Mouse (Mus musculus): ENCODE data around the gene Hoxa6.
A peak's percentile ranks its signal among the peaks of the same experiment; 100 is the strongest.

Hoxa6 gene

DNA sequence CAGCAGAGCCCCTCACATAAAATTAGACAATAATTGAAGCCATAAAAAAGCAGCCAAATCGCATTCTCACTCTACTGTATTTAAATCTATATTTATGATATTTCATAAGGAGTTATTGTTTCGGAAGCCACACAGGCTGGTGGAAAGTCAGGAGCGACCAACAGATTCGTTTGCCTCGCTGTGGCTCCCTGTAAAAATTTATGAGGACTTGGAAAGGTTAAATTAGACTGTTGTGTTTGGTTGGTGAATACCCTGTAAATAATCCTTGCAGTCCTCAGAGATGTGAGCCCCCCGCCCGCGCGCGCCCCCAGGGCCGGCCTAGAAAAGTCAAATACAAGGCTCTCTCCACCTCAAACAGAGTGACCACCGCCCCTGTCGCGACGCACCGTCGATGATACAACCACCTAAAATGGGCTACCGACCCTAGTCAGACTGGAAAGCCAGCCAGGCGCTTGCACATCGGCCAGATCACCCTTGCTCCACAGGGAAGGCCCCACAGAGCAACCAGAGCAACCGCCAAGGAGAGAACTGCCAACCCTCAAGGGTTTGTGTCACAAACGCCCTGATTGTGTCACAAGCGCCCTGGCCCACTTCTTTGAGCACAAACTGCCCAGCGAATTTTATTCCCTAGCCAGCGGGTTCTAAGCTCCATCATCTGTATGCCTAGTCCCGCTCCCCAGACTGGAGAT is 18.2 kb upstream of the Hoxa6 start:
- peak; percentile 74 to 82 for DNase-seq

DNA sequence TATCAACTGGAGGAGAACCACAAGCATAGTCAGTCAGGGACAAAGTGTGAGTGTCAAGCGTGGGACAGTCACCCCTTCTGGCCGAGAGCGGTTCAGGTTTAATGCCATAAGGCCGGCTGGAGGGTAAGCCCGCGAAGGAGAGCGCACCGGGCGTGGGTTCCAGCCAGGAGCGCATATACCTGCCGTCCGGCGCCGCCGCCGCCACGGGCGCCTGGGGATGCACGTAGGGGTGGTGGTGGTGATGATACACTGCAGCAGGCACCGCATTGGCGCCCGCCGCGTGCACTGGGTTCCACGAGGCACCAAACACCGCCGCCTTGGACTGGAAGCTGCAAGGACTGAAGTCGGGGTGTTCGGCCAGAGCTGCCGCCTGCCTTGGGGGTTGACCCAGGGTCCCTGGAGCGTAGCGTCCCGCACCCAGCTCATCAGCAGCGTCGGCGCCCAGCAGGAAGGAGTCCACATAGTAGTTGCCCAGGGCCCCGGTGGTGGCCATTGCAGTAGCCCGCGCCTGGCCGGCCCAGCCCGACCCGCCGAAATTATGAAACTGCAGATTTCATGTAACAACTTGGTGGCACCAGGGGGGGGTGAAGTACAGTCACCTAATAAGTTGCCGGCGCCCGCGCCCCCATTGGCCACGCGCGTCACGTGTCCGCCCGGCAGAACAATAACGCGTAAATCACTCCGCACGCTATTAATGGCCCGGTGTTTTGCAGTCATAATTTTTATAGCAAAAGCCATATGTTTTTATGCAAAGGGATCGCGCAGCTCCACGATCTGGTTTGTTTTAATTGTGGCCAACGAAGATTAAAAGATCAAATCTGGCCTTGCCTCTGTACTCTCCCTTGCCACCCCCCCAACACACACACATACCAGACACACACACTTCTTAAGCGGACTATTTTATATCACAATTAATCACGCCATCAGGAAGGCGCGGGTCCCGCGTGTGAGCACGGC is 17.4 kb upstream of the Hoxa6 start:
- peak; percentile 92 to 96 for DNase-seq

DNA sequence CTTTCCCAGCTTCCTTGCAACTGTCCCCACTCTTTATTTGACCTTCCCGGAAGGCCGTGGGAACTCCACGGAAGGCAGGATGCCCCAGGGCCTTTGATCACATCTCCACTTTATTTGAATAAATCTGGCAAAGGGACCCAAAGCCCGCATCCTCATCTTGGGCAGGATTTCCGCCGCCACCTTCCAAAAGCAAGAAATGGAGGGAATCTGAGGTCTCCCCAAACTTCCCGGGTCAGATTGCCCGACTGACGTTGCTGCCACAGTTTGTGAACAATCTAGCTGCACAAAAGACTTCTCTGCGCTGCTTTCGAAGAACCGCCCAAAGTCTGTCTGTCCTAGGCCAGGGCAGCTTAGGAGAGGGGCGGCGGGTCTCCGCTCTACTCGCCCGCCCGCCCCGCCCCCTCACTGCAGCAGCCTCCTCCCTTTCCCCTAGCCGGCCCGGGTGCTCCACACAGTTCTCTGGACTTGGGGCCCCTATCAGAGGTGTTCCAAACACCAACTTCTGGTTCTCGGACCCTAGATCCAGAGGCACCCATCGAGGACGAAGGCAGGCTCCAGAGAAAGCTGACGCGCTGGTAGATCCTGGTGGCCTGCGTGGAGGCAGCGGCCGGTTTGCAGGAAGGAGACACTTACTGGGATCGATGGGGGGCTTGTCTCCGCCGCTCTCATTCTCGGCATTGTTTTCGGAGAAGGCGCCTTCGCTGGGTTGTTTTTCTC is 16.5 kb upstream of the Hoxa6 start:
- peak; percentile 58 to 74 for DNase-seq

DNA sequence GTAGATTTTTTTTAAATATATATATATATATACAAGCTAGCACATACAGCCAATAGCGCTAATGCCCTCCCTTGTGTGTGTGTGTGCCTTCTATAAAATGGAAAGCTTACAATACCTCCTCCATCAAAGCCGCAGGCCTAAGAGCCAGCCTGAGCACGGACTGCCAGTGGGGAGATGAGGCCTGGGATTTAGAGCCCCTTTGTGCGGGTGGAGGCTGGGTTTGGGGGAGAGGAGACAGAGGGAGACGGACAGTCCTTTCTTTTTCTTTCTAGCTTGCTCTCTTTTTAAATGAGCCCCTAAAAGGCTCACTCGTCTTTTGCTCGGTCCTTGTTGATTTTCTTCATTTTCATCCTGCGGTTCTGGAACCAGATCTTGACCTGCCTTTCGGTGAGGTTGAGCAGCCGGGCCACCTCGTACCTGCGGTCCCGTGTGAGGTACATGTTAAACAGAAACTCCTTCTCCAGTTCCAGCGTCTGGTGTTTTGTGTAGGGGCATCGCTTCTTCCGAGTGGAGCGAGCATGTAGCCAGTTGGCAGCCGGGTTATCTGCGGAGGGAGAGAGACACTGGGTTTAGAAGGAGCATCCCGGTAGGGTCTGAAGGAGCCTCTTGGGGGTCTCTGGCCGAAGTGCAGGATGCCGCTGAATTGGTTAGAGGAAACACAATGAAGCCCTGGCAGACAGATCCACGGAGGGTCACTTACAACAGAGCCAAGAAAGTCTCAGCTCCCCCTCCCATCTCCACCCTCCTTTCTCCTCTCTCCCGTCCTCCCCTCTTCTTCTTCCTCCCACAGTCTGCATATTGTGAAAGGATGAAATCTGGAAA is 15.6 kb upstream of the Hoxa6 start:
- peak; percentile 45 to 59 for DNase-seq

DNA sequence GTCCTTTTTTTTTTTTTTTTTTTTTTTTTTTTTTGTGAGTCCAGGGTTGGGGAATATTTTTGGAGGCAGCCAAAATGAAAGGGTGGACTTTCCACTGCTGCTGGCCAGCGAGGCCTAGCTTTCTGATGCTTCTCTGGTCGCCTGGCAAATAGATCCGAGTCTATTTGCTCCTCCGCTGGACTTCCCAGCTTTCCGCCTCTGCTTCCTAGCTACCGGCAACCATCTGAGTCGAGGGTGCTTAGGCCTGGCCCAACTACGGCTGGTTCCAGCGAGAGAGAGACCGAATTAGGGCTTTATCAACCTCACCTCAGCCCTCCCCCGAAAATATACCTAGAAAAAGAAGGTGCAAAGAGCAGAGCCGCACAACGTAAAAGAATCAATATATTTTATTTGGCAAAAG is 14.2 kb upstream of the Hoxa6 start:
- DNase-seq: peak; percentile 41 to 63

DNA sequence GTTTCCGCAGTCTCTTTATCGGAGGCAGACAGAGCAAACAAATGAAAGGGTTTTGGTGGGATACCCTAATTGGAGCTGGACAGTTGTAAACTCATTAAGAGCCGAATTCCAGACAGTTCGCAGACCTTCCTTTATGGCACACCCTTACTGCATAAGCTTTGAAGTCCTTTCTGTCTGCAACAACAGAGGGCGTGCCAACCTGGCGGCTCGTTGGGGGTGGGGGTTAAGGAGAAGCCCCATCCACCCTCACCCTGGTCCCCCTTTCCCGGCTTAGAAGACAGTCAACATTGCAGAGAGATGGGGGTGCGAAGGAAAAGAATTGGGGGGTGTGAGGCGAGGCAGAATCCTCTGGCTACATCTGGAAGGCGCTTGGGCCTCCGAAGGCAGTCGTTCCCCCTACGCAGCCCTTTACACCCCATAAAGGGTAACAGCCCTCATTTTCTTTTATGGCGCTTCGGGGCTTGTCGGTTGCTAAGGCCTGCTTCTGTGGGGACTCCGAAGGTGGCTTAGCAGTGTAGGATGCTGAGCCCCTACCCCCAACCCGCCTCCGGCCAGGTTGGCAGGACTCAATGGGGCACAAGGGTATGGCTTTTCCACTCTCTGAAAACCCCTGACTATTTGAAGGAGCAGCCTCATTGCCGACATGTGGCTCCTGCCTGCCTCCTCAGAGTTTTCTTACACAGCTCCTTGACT is 13.6 kb upstream of the Hoxa6 start:
- peak; percentile 76 to 84 for DNase-seq

DNA sequence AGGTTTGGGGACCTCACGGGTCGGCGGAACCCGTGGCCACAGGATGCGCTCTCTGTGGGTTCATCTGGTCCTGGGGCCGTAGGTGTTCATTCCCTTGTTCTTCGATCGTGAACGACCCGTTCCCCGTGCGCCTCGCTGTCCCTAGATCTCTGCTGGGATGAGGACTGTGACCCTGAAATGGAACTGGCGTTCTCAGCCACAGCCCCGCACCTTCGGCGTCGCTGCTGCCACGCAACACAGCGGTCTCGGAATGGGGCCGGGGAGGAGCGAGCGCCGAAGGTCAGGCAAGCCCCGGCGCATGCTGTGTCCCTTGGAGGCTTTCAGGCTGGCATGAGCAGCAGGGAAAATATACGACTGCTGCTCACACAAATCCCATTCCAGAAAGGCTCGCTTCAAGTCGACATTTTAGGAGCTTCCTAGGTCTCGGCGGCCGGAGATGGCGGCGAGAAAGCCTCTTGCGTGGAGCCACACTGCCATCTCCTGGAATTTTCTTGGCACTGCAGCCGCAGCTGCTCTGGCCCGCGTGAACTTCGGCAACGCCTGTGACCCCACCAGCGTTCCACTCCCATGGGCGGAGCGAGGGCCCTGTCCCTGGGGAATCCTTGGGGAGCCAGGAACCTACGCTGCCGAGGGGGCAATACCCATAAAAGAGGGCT is 12.9 kb upstream of the Hoxa6 start, which contains the start of gene Hoxa7:
Gene Hoxa7 (minus strand): TSS at position 518 of the 656 bp plus-strand sequence.
- DNase-seq: peak; percentile 97

DNA sequence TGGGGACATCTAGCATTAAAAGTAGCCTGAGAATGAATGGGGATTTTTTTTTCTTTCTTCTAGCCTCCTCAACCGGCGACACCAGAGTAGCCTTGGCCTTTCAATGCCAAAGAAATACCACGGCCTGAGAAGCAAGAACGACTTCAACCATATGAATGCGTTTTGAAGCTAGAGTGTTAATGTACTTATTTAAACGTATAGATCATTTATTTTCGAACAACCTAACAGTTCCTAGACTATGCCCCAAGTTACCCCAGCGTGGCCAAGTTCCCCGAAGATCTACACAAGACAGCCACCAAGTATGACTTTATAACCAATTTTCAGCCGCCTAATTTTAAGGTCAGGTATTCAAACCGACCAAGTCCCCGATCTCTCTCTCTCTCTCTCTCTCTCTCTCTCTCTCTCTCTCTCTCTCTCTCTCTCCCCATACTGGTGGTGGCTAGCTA is 12.4 kb upstream of the Hoxa6 start:
- no peak for DNase-seq

DNA sequence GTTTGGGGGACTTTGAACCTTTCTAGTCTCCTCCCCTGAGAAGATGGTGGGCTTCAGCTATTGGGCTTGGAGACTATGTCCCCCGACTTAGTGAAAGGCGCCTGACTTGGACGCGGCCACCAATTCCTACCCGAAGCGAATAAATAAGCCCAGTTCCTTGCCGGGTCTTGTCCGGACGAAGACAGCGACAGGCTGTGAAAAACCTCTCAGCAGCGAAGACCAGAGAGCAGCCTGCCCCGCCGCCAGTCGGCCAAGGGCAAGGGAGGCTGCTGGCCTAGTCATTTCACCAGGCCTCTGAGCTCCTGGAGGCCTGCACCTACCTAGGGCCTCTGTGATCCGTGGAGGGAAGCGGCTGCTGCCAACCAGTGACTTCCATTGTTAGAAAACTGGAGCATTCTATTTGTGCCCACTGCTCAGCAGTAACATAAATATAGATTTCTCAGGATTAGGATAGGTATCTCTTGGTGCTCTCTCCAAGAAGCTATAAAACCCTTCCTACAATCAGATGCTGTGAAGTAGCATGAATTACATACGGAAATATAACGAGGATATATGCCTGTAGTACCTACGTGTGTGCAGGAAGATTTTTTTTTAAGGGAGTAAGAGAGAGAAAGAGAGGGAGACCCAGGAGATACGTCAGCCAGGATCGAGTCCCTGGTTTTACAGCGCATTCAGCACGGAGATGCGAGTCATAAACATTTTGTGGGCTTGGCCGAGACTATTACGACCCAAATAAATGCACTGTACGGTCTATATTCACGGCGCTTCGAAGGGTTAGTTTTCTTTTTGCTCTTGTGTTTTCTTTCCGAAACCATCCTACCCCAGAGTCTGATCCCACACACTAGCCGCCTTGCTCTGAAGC is 11.7 kb upstream of the Hoxa6 start:
- peak; percentile 70 to 82 for DNase-seq

DNA sequence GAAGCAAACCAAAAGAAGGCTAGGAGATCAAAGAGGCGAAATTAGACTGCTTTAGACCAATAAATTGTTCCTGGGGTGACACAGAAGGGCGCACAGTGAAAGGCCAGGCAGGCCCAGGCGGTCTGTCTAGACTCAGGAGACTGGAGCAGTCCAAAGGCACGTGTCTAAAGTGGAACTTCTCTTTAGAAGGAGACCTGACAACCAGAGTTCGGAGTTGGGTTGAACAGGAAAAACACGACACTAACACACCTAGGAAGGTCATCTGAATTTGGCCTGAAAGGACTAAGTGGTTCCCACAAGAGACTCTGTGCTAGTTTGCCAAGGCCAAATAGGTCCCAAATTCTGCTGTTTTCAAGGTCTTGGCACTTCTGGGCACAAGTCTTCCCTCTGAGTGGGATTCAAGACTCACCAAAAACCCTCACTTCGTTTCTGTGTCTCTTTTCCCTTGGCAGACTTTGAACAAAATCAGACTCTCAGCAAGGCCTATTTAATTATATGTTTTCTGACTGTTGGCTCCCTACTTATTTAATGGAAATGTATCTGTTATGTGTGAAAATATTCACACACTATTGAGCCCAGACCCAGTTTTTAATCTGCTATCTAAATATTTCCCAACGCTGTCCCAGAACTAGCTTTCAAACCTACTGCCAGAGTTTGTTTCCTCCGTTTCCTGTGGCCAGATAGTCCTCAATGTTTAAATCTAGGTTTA is 10.9 kb upstream of the Hoxa6 start:
- DNase-seq: peak; percentile 24 to 59

DNA sequence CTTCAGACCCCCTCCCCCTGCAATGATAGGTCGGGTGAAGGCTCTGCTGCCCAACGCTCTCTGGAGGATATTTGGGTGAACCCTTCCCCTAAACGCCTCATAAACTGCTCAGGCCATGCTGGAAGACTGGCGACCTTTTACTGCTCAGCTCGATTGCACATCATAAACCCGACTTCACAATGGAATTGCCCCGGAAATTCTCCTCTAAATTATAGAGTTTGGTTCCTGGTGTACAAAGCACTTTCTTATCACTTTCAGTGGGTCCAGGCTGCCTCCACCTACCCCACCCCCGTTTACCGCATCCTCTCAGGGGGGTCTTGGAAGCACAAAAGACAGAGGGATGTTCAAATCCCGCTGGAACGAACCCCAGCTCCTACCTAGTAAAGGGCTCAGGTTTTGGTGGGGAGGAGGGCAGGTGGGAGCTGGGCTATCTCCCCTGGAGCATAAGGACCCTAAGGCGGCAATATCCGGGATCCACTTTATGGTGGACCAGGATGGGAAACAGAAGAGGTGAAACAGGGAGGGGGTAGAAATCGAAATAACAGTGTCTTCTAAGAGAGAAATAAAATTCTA is 10.2 kb upstream of the Hoxa6 start:
- DNase-seq: peak in 1 of 2 experiments; percentile 58

DNA sequence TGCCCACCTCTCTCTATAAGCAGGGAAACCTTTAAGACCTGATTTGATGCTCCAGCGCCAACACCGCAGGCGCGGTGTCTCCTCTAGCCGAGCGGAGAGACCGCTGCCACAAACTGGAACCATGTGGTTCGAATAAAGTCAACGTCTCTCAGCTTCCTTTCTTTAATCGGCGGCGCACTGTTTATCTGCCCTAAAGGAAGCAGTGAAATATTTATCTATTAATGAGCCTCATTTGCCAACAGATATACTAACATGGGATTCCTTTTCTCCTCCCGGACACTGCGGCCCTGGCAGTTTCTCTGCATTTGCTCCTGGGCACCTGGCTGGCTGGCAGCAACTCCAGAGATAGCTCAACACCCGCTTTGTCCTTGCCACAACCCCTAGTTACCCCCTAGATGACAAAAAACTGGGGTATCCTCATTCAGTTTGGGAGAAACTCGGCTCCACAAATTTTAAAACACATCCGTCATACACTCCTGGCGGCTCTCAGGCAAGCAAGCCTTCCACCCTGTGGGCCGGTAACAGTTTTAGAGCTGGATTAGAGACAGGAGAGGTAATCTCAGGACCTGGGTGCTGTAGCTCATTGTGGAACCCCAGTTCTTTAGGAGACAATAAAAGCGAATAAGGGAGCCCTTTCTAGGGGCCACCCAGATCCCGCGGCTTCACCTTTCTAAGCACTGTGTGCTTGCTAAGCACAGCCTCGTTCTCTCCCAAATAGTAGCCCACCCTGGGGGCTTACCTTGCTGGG is 9.5 kb upstream of the Hoxa6 start:
- peak; percentile 53 to 69 for DNase-seq

DNA sequence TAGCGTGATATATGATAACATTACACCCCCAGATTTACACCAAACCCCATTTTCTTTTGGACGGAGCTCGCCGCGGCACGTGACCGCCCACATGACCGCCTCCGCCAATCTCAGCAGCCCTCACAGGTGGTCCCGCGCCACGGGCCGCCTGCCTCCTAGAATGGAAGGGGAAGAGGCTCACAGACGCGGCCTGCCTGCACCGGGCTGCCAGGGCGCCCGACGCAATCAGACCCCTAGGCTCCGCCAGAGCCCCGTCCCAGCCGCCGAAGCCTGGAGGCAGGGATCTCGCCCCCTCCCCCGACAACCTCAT is 8.9 kb upstream of the Hoxa6 start:
- peak; percentile 95 to 97 for DNase-seq

DNA sequence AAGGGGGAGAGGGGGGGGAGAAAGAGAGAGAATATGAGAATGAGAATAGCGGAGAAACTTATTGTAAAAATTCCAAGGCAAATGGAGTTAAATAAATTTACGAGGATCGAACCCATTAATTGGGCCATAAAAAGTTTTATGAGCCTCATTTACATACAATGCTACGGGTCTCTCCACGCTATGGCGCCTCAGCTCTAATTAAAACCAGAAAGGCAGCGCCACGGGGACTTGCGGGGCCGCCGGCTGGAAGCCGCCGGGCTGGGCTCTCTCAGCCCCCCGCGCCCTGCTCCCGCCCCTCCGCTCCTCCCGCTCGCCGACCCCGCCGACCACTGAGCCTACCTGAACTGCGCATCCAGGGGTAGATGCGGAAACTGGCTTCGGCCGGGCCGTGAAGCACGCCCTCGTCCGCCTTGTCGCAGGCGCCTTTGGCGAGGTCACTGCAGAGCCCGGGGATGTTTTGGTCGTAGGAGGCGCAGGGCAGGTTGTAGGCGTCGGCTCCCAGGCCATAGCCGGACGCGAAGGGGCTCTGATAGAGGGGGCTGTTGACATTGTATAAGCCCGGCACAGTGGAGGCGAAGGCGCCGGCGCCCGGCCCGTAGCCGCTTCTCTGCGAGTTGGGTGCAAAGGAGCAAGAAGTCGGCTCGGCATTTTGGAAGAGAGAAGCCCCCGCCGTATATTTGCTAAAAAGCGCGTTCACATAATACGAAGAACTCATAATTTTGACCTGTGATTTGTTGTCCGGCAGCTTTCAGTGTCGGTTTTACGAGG is 8.4 kb upstream of the Hoxa6 start:
- peak; percentile 71 to 81 for DNase-seq

DNA sequence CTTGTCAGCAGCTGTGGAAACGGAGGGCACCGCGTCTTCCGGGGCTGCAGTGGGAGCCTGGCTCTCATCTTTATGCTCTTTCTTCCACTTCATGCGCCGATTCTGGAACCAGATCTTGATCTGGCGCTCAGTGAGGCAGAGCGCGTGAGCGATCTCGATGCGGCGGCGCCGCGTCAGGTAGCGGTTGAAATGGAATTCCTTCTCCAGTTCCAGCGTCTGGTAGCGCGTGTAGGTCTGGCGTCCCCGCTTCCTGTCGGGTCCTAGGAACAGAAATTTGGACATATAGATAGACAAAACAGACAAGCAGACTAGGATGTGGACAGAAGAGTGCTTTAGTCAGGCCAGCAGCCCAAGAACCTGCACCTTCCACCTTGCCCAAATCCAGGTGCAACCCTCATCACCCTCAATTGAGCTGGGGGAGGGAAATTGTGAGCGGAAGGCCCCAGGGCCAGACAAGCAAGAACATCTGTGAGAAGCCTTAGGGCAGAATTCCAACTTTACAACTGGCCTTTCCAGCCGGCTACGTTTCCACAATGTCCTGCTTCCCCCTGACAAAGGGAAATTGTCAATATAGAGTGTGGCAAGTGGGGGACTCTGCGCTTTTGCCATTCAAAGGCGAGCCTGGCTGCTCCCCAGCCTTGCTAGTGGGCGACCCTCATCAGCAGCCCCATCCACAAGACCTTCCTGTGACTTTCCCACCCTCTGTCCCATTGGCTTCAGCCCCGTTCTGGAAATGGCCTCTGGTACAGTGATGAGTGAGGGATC is 7.4 kb upstream of the Hoxa6 start:
- DNase-seq: peak; percentile 66 to 77

DNA sequence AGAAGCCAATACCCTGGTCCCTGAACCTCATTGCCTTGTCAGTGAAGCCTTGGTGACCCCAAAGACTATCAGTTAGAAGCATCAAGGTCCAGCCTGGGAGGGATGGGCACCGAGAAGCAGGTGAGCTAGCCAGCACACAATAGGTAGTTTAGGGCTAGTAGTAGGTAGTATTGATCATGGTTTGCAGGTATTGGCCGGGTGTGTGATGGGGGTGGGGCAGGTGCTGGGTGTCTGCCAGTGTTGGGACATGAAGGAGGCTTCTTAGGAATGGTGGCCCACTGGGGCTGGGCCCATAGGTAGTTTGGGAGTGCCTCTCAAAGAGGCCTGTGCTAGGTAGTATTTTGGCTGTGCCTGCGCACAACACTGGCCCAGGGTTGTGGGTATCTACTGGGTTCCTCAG is 6.5 kb upstream of the Hoxa6 start:
- DNase-seq: peak; percentile 30 to 32

DNA sequence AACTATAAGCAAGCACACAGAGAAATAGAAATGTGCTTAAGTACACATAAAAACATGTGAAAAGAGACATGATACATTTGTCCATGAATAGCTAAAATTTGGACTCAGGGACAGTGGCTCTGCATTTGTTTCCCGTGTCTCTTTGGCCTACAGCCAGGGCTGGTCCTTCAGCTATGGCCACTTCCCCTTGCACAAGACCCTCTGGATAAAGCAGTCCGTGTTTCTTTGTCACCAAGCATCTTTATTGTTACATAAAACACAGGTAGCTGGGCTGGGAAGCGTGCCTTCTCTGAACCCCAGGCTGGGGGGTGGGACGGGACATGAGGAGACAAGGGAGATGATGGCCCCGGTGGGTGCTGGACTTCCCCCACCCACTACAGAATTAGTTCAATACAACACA is 5.7 kb upstream of the Hoxa6 start:
- peak; percentile 42 to 60 for DNase-seq

Measured in kidney, postnatal 4 days (tissue).